Mouse (Mus musculus) activated CD4-positive, CD25-positive, alpha-beta regulatory T cell, adult 4 months (primary cell): ENCODE data around the gene Dmgdh. TPM values are rescaled to one million over a fixed set of nuclear protein-coding genes. Genes with fewer than 3 reads are reported as not detected.

Experiments used
- ATAC-seq: one replicate; pipeline ENCODE4 v1.8.0; 2017
- polyA plus RNA-seq, 2 experiments: library from polyadenylated mRNA; unstranded; fragments of 100-300 nt; shearing (Covaris generic); gene quantifications; one replicate each; pipeline ENCODE4 v1.2.1; 2017

The Dmgdh gene
- polyA plus RNA-seq, 2 experiments from 2014 or later = not detected

GRCm38 (mm10) chr13:93773704-93774315 is 99.6 kb downstream of the Dmgdh start:
- no peak for ATAC-seq

DNA sequence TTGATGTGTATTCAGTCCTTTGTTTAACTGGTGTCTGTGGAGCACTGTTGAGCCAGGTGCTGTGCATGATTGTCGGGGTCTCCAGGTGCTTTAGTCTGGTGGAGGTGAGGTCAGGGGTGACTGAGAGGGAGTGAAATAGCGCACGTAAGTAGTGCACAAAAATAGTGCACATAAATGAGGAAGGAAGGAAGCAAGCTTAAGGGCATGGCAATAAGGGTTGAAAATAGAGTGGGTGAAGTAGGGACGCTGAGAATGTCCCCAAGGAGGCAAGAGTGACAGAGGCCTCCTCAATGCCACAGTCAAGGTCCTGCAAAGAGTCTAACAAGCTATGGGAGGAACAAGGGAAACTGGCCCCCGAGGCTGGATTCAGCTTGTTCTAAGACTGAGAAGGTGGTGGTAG is 108.6 kb downstream of the Dmgdh start:
- ATAC-seq = no peak

- peak; percentile 74 for ATAC-seq
Observed at GRCm38 (mm10) chr13:93785329-93785728, 111.1 kb downstream of the Dmgdh start.

- no peak for ATAC-seq
Observed at GRCm38 (mm10) chr13:93786051-93786450, 111.8 kb downstream of the Dmgdh start.

DNA sequence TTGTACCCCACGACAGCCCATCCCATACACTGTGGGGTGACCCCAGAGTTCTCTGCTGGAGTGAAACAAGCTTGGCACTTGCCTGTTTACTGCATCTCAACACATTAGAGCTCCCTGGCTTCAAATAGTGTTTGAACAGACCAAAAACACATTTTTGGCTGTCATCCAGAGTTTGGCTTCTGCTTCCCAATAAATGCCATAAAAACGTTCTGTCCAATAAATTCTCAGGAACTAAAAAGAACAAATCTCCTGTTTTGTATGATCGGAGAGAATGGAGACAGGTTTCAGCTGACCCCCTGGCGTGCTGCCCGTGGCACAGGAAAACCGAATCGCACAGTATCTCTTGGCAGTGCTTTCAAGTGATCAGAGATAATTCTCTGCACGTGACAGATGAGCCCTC is 113.4 kb downstream of the Dmgdh start:
- ATAC-seq = no peak

DNA sequence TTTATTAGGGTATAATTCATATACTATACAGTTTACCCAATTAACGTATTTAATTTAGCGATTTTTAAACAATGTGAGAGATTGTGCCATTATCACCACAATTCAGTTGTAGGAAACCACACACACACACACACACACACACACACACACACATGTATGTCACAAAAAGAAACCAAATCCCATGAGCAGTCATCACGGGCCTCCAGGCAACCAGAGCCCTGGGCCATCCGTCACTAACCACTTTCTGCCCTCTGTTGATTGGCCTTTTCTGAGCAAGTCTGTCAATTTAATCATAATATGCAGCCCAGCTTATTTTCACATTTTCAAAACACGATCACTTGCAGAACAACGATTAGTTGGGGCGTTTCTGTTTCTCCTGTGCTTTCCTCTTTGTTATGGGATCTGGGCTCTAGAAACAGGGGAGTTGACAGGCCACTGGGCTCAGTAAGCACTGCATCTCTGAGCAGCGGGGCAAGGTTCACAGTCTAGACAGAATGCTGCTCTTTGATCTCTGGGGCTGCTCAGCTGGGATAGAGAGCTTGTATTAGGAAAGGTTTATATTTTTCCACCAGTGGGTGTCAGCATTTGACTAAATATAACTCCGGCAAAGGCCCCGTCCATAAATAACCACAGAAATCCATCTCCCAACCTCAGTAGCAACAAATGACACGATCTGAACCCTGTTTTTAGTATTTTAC is 118.9 kb downstream of the Dmgdh start:
- ATAC-seq = no peak

- no peak for ATAC-seq
Observed at GRCm38 (mm10) chr13:93793643-93794182, 119.5 kb downstream of the Dmgdh start.

DNA sequence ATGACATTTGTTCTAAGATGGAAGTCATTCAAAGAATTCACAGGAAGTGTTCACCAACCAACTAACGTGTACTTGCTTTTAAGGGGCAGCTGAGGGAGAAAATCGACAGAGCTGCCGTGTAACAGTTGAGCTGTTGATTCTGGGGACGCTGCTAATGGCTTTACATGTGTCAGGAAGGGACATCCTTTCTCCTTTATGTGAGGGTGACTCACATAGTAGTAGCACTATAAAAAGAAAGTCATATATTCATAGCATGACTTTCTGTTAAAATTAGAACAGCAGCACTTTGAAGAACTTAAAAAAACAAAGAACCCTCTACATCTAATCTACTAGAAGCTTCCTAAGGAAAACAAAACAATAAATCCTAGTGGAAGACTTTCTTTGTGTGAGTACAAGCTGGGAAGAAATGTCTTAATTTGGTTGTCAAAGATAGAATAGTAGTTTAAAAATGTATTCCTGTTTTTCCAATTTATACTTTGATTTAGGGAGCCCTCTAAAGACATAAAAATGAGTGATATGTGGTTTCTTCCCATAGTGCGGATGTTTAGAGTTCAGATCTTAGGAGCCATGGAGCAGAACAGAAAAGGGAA is 122.9 kb downstream of the Dmgdh start:
- no peak for ATAC-seq

Other genes with a start within 250 kb of the Dmgdh start
- 1 to 10 TPM; 1.5 to 2.1 TPM for gene Jmy, start 174.6 kb upstream of the Dmgdh start, polyA plus RNA-seq
- gene Bhmt, start 36.5 kb upstream of the Dmgdh start, polyA plus RNA-seq = under 1 TPM in 1 of 2 experiments, not detected in 1; 0.57 TPM
- under 1 TPM in 1 of 2 experiments, not detected in 1; 0.22 TPM for gene Bhmt2, start 131 bp upstream of the Dmgdh start, polyA plus RNA-seq
- gene Arsb, start 97.2 kb downstream of the Dmgdh start, polyA plus RNA-seq = 1 to 10 TPM; 6.9 to 8.0 TPM